Mouse (Mus musculus) embryonic fibroblast, embryonic 13.5 days (primary cell): ENCODE data around the gene Rspry1.

ENCODE experiments used
- CTCF ChIP-seq: IDR thresholded peaks from 2 replicates; pipeline ENCODE4 v1.5.1; 2011; ENCODE audit warnings: mild to moderate bottlenecking, control low read depth, low read length, moderate library complexity, borderline replicate concordance; ENCODE audit not compliant: insufficient read depth
- POLR2A ChIP-seq: IDR thresholded peaks from 2 replicates; pipeline ENCODE4 v1.6.1; 2011; ENCODE audit warnings: low read depth, mild to moderate bottlenecking, control low read depth, low read length, moderate library complexity

- TF ChIP-seq POLR2A = no peak
- TF ChIP-seq CTCF = no peak
These were observed 40.5 kb upstream of the Rspry1 start for GRCm38 (mm10) chr8:94561256-94561655.
